Mouse (Mus musculus): Measurements from ENCODE around the gene H2-DMb2. TPM values are rescaled to one million over a fixed set of nuclear protein-coding genes. Genes with fewer than 3 reads are reported as not detected.

H2-DMb2 gene
- polyA plus RNA-seq, 1 experiment from 2014 or later: not detected

- Histone ChIP-seq H3K36me3 (ENCODE audit: control insufficient read depth, insufficient read depth, low read length) (no peaks in the 10 kb centered on the region), H3K4me2 (peak overlapping the region; percentile 8; the same call in 1 of the 2 replicates), H3K9me3 (ENCODE audit: control insufficient read depth, low read length) (no peaks in the 10 kb centered on the region), H3K4me3 (ENCODE audit: low read depth, low read length) (no peak overlapping the region; the same call in 1 of the 2 replicates), H3K27me3 (ENCODE audit: control insufficient read depth, insufficient read depth, low read length) (no peaks in the 10 kb centered on the region), H3K4me1 (ENCODE audit: control insufficient read depth, insufficient read depth, low read length) (peaks cover 5% of the 10 kb centered on the region), H3K27ac (ENCODE audit: low read depth, low read length) (no peak overlapping the region), H3K9ac (ENCODE audit: low read length) (peak overlapping the region; percentile 22; the same call in 1 of the 2 replicates)
- WGBS: 22% methylated on average over 18 of the region's 18 CpGs
- peak; percentile 85 for DNase-seq (ENCODE audit: low spot score, missing footprints)
- no peak; the same call in 1 of the 2 replicates for ATAC-seq (ENCODE audit: low FRiP score)
Measured at GRCm38 (mm10) chr17:34128944-34129791, 13.9 kb upstream of the H2-DMb2 start.

- DNase-seq (ENCODE audit: low spot score, missing footprints) (peak; percentile 67), ATAC-seq (ENCODE audit: low FRiP score) (no peak)
- Histone ChIP-seq H3K4me3 (ENCODE audit: low read depth, low read length) (no peak overlapping the region), H3K27me3 (ENCODE audit: control insufficient read depth, insufficient read depth, low read length) (no peaks in the 10 kb centered on the region), H3K4me1 (ENCODE audit: control insufficient read depth, insufficient read depth, low read length) (peaks cover 5% of the 10 kb centered on the region), H3K9ac (ENCODE audit: low read length) (no peak overlapping the region), H3K4me2 (no peak overlapping the region), H3K36me3 (ENCODE audit: control insufficient read depth, insufficient read depth, low read length) (no peaks in the 10 kb centered on the region), H3K27ac (ENCODE audit: low read depth, low read length) (no peak overlapping the region), H3K9me3 (ENCODE audit: control insufficient read depth, low read length) (no peaks in the 10 kb centered on the region)
- WGBS: 87% methylated on average over 19 of the region's 19 CpGs
Measured at GRCm38 (mm10) chr17:34130073-34130947, 12.8 kb upstream of the H2-DMb2 start.

- peaks cover 5% of the 10 kb centered on the region for H3K4me1 ChIP-seq (ENCODE audit: control insufficient read depth, insufficient read depth, low read length)
- DNase-seq (ENCODE audit: low spot score, missing footprints) (peak; percentile 70), ATAC-seq (ENCODE audit: low FRiP score) (no peak)
- no peaks in the 10 kb centered on the region for H3K9me3 ChIP-seq (ENCODE audit: control insufficient read depth, low read length)
- WGBS: 71% methylated on average over 7 of the region's 7 CpGs
- H3K27ac ChIP-seq (ENCODE audit: low read depth, low read length): no peak overlapping the region
- H3K27me3 ChIP-seq (ENCODE audit: control insufficient read depth, insufficient read depth, low read length): no peaks in the 10 kb centered on the region
- no peak overlapping the region for H3K4me3 ChIP-seq (ENCODE audit: low read depth, low read length)
- no peaks in the 10 kb centered on the region for H3K36me3 ChIP-seq (ENCODE audit: control insufficient read depth, insufficient read depth, low read length)
- no peak overlapping the region for H3K4me2 ChIP-seq
- no peak overlapping the region for H3K9ac ChIP-seq (ENCODE audit: low read length)
Measured at GRCm38 (mm10) chr17:34131911-34132310, 11.2 kb upstream of the H2-DMb2 start.

GRCm38 (mm10) chr17:34133289-34133688 is 9.8 kb upstream of the H2-DMb2 start:
- DNase-seq (ENCODE audit: low spot score, missing footprints) (peak; percentile 75), ATAC-seq (ENCODE audit: low FRiP score) (no peak)
- no peak overlapping the region for H3K4me2 ChIP-seq
- no peaks in the 10 kb centered on the region for H3K36me3 ChIP-seq (ENCODE audit: control insufficient read depth, insufficient read depth, low read length)
- no peaks in the 10 kb centered on the region for H3K9me3 ChIP-seq (ENCODE audit: control insufficient read depth, low read length)
- peaks cover 4% of the 10 kb centered on the region for H3K4me1 ChIP-seq (ENCODE audit: control insufficient read depth, insufficient read depth, low read length)
- peaks cover 2% of the 10 kb centered on the region; the same call in 1 of the 2 replicates for H3K27me3 ChIP-seq (ENCODE audit: control insufficient read depth, insufficient read depth, low read length)
- no peak overlapping the region for H3K27ac ChIP-seq (ENCODE audit: low read depth, low read length)
- WGBS: 81% methylated on average over 11 of the region's 11 CpGs
- H3K9ac ChIP-seq (ENCODE audit: low read length): no peak overlapping the region
- no peak overlapping the region for H3K4me3 ChIP-seq (ENCODE audit: low read depth, low read length)

- Histone ChIP-seq H3K27ac (ENCODE audit: low read depth, low read length) (no peak overlapping the region), H3K9ac (ENCODE audit: low read length) (no peak overlapping the region), H3K36me3 (ENCODE audit: control insufficient read depth, insufficient read depth, low read length) (no peaks in the 10 kb centered on the region), H3K27me3 (ENCODE audit: control insufficient read depth, insufficient read depth, low read length) (peaks cover 10% of the 10 kb centered on the region), H3K4me1 (ENCODE audit: control insufficient read depth, insufficient read depth, low read length) (peaks cover 2% of the 10 kb centered on the region; the same call in 1 of the 2 replicates), H3K9me3 (ENCODE audit: control insufficient read depth, low read length) (no peaks in the 10 kb centered on the region), H3K4me2 (no peak overlapping the region), H3K4me3 (ENCODE audit: low read depth, low read length) (no peak overlapping the region)
- ATAC-seq (ENCODE audit: low FRiP score) (no peak), DNase-seq (ENCODE audit: low spot score, missing footprints) (peak; percentile 69)
- 82% methylated on average over 3 of the region's 3 CpGs for WGBS
Measured at GRCm38 (mm10) chr17:34134451-34134850, 8.7 kb upstream of the H2-DMb2 start.

- Histone ChIP-seq H3K4me1 (ENCODE audit: control insufficient read depth, insufficient read depth, low read length) (peaks cover 3% of the 10 kb centered on the region; the same call in 1 of the 2 replicates), H3K4me3 (ENCODE audit: low read depth, low read length) (peak overlapping the region; percentile 33), H3K9ac (ENCODE audit: low read length) (no peak overlapping the region; the same call in 1 of the 2 replicates), H3K27ac (ENCODE audit: low read depth, low read length) (no peak overlapping the region), H3K36me3 (ENCODE audit: control insufficient read depth, insufficient read depth, low read length) (no peaks in the 10 kb centered on the region), H3K9me3 (ENCODE audit: control insufficient read depth, low read length) (no peaks in the 10 kb centered on the region), H3K4me2 (peak overlapping the region; percentile 64), H3K27me3 (ENCODE audit: control insufficient read depth, insufficient read depth, low read length) (peaks cover 20% of the 10 kb centered on the region)
- WGBS: 7% methylated on average over 31 of the region's 31 CpGs
- peak; percentile 100 for DNase-seq (ENCODE audit: low spot score, missing footprints)
- peak; percentile 97 for ATAC-seq (ENCODE audit: low FRiP score)
Measured at GRCm38 (mm10) chr17:34135297-34136224, 7.5 kb upstream of the H2-DMb2 start.

- Histone ChIP-seq H3K9me3 (ENCODE audit: control insufficient read depth, low read length) (no peaks in the 10 kb centered on the region), H3K4me3 (ENCODE audit: low read depth, low read length) (no peak overlapping the region), H3K4me2 (no peak overlapping the region), H3K27ac (ENCODE audit: low read depth, low read length) (no peak overlapping the region), H3K9ac (ENCODE audit: low read length) (no peak overlapping the region), H3K36me3 (ENCODE audit: control insufficient read depth, insufficient read depth, low read length) (no peaks in the 10 kb centered on the region), H3K27me3 (ENCODE audit: control insufficient read depth, insufficient read depth, low read length) (peaks cover 23% of the 10 kb centered on the region), H3K4me1 (ENCODE audit: control insufficient read depth, insufficient read depth, low read length) (peaks cover 3% of the 10 kb centered on the region; the same call in 1 of the 2 replicates)
- DNase-seq (ENCODE audit: low spot score, missing footprints) (no peak), ATAC-seq (ENCODE audit: low FRiP score) (no peak)
- 74% methylated on average over 7 of the region's 7 CpGs for WGBS
Measured at GRCm38 (mm10) chr17:34137601-34138000, 5.5 kb upstream of the H2-DMb2 start.

- Histone ChIP-seq H3K27ac (ENCODE audit: low read depth, low read length) (no peak overlapping the region), H3K27me3 (ENCODE audit: control insufficient read depth, insufficient read depth, low read length) (peaks cover 23% of the 10 kb centered on the region), H3K4me2 (no peak overlapping the region), H3K36me3 (ENCODE audit: control insufficient read depth, insufficient read depth, low read length) (no peaks in the 10 kb centered on the region), H3K4me3 (ENCODE audit: low read depth, low read length) (no peak overlapping the region), H3K9ac (ENCODE audit: low read length) (no peak overlapping the region), H3K4me1 (ENCODE audit: control insufficient read depth, insufficient read depth, low read length) (peaks cover 3% of the 10 kb centered on the region; the same call in 1 of the 2 replicates), H3K9me3 (ENCODE audit: control insufficient read depth, low read length) (no peaks in the 10 kb centered on the region)
- no peak for ATAC-seq (ENCODE audit: low FRiP score)
- 81% methylated on average over 7 of the region's 7 CpGs for WGBS
- DNase-seq (ENCODE audit: low spot score, missing footprints): no peak
Measured at GRCm38 (mm10) chr17:34138655-34139054, 4.5 kb upstream of the H2-DMb2 start.

Measured in midbrain, embryonic 11.5 days (tissue).